10 mouse cellular contexts compared by ENCODE assay signal in genomic region chr3:127224315-127225166, GRCm38 (mm10).
DNase-seq lines count a peak whose midpoint lies in the region; ATAC-seq and TF ChIP-seq lines count a peak whose summit lies in the region.
"Had no signal": no experiment of that assay in that cellular context is flagged by ENCODE, and none has a peak within 500 bp of the region (broad histone marks: within the 10 kb centered on the region; RNA-seq: fewer than 3 reads in every experiment).

No protein-coding gene starts in this region.

- H3K27me3 ChIP-seq in forebrain, embryonic 11.5 days (ENCODE audit: control insufficient read depth, insufficient read depth, low read length) = peaks cover 3% of the 10 kb centered on the region; the same call in 1 of the 2 replicates
- no peaks in the 10 kb centered on the region for H3K27me3 ChIP-seq in midbrain, embryonic 11.5 days (ENCODE audit: control insufficient read depth, insufficient read depth, low read length)
- H3K27me3 ChIP-seq in thymus, adult 2 months (ENCODE audit: control insufficient read depth, insufficient read depth, low read length) = no peaks in the 10 kb centered on the region
- H3K27me3 ChIP-seq: megakaryocyte, embryonic 14.5 days had no signal

- TF ChIP-seq CTCF in thymus, adult 2 months (IDR thresholded peaks at IDR 0.05; ENCODE audit: borderline replicate concordance, control insufficient read depth, extremely low read depth, insufficient read depth, low read length, poor library complexity) = no peak

- 0 out of 2 replicates have a peak overlapping the region, but pooled peaks have one; percentile 30 for H3K9ac ChIP-seq in forebrain, embryonic 11.5 days (ENCODE audit: low read length)
- H3K9ac ChIP-seq in midbrain, embryonic 11.5 days (ENCODE audit: low read length) = peak overlapping the region; percentile 61

- H3K4me2 ChIP-seq in forebrain, embryonic 11.5 days (ENCODE audit: low read depth, low read length, severe bottlenecking) = peak overlapping the region; percentile 69; the same call in 1 of the 2 replicates
- peak overlapping the region; percentile 69 for H3K4me2 ChIP-seq in midbrain, embryonic 11.5 days

- H3K4me3 ChIP-seq in forebrain, embryonic 11.5 days (ENCODE audit: low read depth, low read length) = peak overlapping the region; percentile 41
- peak overlapping the region; percentile 39 for H3K4me3 ChIP-seq in midbrain, embryonic 11.5 days (ENCODE audit: low read depth, low read length)
- no peak overlapping the region for H3K4me3 ChIP-seq in thymus, adult 2 months (ENCODE audit: control insufficient read depth, insufficient read depth, low read length)
- H3K4me3 ChIP-seq: megakaryocyte, embryonic 14.5 days had no signal

- peak; percentile 16; the same call in 1 of the 2 replicates for ATAC-seq in forebrain, embryonic 11.5 days (replicated peaks; ENCODE audit: low FRiP score)
- 0 out of 2 replicates have a peak, but pooled peaks have one; percentile 28 for ATAC-seq in midbrain, embryonic 11.5 days (ENCODE audit: low FRiP score)

- peaks cover 7% of the 10 kb centered on the region; the same call in 1 of the 2 replicates for H3K4me1 ChIP-seq in forebrain, embryonic 11.5 days (replicated peaks; ENCODE audit: control insufficient read depth, insufficient read depth, low read length)
- H3K4me1 ChIP-seq in midbrain, embryonic 11.5 days (ENCODE audit: control insufficient read depth, insufficient read depth, low read length) = peaks cover 14% of the 10 kb centered on the region
- H3K4me1 ChIP-seq in thymus, adult 2 months (replicated peaks; ENCODE audit: control insufficient read depth, insufficient read depth, low read length) = no peaks in the 10 kb centered on the region
- H3K4me1 ChIP-seq: megakaryocyte, embryonic 14.5 days had no signal

- H3K9me3 ChIP-seq in forebrain, embryonic 11.5 days (ENCODE audit: control insufficient read depth, low read length) = no peaks in the 10 kb centered on the region
- no peaks in the 10 kb centered on the region for H3K9me3 ChIP-seq in midbrain, embryonic 11.5 days (ENCODE audit: control insufficient read depth, low read length)

- WGBS in forebrain, embryonic 11.5 days = 63% methylated on average over 13 of the region's 13 CpGs
- 55% methylated on average over 13 of the region's 13 CpGs for WGBS in midbrain, embryonic 11.5 days
- 80% methylated on average over 13 of the region's 13 CpGs for WGBS in thymus, adult 2 months

- TF ChIP-seq POLR2A in thymus, adult 2 months (IDR thresholded peaks at IDR 0.05; ENCODE audit: control insufficient read depth, extremely low read depth, insufficient read depth, low read length, poor library complexity) = no peak

- no peaks in the 10 kb centered on the region for H3K36me3 ChIP-seq in forebrain, embryonic 11.5 days (ENCODE audit: control insufficient read depth, insufficient read depth, low read length)
- H3K36me3 ChIP-seq in midbrain, embryonic 11.5 days (ENCODE audit: control insufficient read depth, insufficient read depth, low read length) = peaks cover 3% of the 10 kb centered on the region; the same call in 1 of the 2 replicates
- no peaks in the 10 kb centered on the region for H3K36me3 ChIP-seq in thymus, adult 2 months (ENCODE audit: control insufficient read depth, insufficient read depth, low read length)

- H3K27ac ChIP-seq in forebrain, embryonic 11.5 days (ENCODE audit: low read depth, low read length) = no peak overlapping the region
- peak overlapping the region; percentile 35 for H3K27ac ChIP-seq in midbrain, embryonic 11.5 days (ENCODE audit: low read depth, low read length)
- no peak overlapping the region for H3K27ac ChIP-seq in thymus, adult 2 months (ENCODE audit: control insufficient read depth, insufficient read depth, low read length)

- DNase-seq in right cerebral cortex, postnatal 4 days = peak; percentile 51
- DNase-seq in right cerebral cortex, postnatal 25 days = no peak
- DNase-seq in forebrain, embryonic 11.5 days (ENCODE audit: low spot score) = no peak
- peak; percentile 89 for DNase-seq in midbrain, embryonic 11.5 days (ENCODE audit: low spot score, missing footprints)
- DNase-seq in frontal cortex, postnatal 25 days (ENCODE audit: low spot score in 2 of 2) = no peak
- DNase-seq in thymus, adult 2 months = no peak
- DNase-seq in c-Kit-positive CD71-positive TER-119-positive erythroid progenitor cells, embryonic 14.5 days (ENCODE audit: low spot score) = no peak
- DNase-seq in B cell, adult 2 months = no peak
- DNase-seq: gastrocnemius, postnatal 14 days had no signal

Comparison
In these comparisons a context has a peak if more than half of its experiments do, and no peak if none do; other contexts are left out.
1. DNase-seq: peak in right cerebral cortex, postnatal 4 days (single experiment) and midbrain, embryonic 11.5 days (single experiment); none in right cerebral cortex, postnatal 25 days (single experiment), forebrain, embryonic 11.5 days (single experiment), frontal cortex, postnatal 25 days (0 of 2), thymus, adult 2 months (single experiment), c-Kit-positive CD71-positive TER-119-positive erythroid progenitor cells, embryonic 14.5 days (single experiment) and B cell, adult 2 months (0 of 2).